Mouse (Mus musculus): ENCODE measurements around the gene Kcnn4.

Kcnn4 gene

DNA sequence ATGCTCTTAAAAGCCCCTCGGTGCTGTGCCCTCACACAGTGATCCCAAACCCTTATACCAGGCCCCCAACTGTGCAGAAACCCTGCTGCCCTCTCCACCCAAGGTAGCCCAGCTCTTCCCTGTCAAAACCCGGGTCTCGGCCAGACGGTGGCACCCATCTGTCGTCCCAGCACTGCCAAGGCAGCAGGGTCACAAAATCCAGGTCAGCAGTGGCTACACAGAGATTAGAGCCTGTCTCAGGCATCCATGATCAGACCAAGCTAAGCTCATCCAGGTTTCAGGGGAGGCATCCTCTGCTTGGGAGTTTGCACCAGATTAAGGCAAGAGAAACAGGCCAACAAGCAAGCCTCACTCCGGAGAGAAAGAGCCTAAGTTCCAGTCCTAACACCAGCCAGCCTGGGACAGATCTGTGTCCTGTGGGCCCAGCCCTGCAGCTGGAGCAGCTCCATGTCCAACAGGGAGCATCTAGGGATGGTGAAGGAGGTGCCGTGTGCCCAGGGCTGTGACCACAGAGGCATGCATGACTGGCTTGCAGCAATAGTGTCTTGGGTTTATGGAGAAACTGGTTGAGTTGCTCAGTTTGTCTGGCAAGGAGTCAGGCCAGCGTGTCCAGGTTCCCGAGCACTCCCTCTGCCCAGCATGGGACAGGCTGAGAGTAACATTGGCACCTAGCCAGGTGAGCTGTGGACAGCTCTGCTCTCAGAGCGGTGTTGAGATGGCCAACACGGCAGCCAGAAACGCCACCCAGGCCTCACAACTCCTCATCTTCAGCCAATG lies 54.1 kb downstream of the Kcnn4 start:
- peak in 1 of 2 experiments; percentile 31 for DNase-seq (ENCODE audit: low spot score in 2 of 2)

DNA sequence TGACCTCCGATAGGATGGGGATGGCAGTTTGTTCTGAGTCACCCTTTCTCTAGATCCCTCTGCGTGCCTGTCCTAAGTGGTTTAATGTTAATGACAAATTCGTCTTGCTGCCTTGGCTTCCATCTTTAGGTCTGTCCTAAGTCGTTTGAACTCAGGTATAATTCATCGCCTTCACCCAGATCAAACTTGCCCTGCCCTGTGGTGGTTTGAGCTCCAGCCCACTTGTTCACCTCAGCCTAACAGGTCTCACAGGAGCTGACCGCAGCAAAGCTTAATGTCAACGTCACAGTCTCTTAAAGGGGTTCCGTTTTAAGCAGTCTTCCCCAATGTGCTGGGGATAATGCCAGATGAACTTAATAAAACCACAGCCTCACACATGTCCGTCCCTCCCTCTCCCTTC lies 55.9 kb downstream of the Kcnn4 start:
- no peak for DNase-seq (ENCODE audit: low spot score in 2 of 2)

DNA sequence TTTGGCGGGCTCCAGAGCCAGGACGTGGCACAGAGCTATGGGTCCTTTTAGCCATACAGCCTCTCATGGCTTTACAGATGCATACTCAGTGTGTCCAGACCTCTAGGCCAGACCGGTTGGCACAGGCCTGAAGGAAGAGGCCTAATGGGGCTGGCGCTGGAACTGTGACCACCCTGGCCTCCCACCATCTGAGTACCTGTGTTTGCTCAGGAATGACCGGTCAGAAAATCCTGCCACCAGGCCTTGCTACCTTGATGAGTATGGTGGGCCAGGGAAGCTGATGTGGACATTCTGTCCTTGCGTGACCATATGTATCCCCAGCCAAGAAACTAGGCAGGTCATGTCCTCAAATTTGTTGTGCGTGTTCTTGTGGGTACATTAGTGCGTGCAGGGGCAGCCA lies 57.1 kb downstream of the Kcnn4 start:
- DNase-seq (ENCODE audit: low spot score in 2 of 2) = no peak

DNA sequence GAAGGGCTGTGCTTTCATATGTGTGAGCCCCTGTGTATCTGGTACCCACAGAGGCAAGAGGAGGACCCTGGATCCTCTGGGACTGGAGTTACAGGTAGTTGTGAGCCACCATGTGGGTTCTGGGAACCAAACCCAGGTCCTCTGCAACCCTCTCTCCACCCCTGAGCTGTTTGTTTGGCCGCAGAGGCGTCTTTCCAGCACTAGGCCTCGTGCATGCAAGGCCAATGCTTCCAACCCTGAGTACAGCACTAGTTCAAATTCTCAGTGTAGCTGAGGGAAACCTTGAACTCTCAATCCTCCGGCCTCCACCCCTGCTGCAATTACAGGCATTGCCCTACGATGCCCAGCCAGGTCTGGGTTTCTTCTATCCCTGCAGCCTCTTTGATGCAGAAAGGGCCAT lies 58.7 kb downstream of the Kcnn4 start:
- DNase-seq (ENCODE audit: low spot score in 2 of 2) = no peak

DNA sequence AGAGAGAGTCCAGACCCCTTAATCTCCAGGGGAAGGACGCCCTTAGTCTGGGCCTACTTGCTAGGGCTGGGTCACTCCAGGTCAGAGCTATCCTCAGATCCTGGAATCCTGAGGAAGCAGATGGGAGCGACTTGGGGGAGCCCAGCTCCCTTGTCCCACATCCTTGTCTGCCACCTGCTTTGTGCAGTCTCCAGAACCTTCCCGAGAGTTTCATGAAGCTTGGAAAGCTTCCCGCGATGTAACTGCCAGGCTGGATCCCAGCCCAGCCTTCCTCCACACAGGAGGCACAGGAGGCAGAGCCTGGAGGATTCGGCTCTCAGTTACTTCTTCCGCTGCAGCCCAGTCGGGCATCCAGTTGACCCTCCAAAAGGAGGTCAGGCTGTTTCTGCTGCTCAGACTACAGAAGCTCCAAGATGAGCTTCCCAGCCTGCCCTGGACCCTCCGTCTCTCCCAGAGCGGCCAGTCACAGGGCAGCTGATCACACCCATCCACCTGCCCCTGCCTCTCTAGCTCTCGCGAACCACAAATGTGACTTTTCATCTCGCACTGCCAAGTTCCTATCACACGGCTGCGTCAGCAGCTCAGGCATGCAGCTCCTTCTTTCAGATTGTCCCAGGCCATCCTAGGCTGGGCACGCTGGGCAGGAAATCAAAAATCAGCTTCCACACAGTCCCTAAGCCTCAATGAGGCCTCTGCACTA lies 59.5 kb downstream of the Kcnn4 start:
- no peak for DNase-seq (ENCODE audit: low spot score in 2 of 2)

DNA sequence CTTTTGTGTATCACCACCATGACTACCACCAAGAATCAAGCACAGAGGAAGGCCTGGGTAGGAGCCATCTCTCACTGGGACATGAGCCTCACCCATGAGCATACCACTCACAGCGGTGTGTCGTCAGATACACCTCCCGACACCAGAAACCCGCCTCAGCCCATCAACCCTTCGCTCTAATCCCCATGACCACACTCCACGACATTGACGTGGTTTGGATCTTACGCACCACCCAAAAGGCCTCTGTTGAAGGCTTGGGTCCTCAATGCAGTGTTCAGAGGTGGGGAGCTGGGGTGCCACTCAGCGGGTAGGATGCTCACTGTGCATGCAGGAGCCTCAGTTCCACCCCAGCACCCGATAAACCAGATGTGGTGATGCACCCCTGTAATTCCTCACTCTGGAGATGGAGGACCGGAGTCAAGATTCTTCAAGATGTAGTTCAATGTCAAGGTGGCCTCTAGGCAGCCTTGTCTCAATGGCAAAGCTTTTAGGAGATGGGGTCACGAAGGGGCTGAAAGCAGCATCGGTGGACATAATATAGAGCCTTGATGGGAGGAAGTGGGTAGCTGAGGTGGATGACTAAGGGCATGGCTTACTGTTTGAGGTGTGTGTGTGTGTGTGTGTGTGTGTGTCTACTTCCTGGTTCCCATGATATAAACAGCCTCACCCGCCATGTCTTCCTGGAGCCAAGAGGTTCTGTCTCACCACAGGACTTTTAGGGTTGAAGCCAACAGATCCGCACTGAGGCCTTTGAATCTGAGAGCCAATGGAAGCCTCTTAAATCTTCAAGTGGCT lies 60.7 kb downstream of the Kcnn4 start:
- no peak for DNase-seq (ENCODE audit: low spot score in 2 of 2)

DNA sequence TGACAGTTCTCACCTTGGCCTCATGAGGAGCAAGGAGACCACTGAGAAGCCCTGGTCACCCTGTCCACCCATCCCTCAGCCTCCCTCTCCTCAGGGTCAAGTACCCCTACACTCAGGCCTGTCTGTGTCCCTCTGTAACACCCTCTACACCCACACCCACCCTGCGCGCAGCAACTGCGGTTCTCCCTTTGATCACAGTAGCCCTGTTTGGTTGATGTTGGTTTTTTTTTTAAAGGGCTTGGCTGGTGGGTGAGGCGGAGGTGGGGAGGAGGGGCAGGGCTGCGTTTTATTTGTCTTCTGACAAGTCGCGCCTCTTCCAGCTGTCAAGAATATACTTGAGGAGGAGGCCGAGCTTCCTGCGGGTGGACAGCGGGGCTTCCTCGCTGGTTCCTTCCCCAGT lies 61.6 kb downstream of the Kcnn4 start:
- DNase-seq (ENCODE audit: low spot score in 2 of 2) = no peak

DNA sequence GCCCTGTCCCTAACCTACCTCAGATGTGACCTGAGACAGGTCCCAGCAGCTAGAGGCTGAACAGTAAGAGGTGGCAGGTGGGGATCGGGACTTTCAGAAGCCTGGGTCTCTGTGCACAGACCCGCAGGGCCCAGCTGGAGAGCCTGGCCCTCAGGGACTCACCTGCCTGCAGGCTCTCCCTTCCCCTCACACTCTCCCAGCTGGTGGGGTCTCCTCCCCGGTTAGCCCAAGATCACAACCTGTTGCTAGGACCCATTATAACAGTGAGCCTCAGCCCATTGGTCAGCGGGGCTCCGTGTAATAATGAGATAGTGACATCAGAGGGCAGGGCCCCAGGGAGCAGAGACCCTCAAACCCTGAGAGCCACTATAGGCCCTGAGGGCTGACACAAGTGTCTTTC lies 65.2 kb downstream of the Kcnn4 start:
- DNase-seq (ENCODE audit: low spot score in 2 of 2) = no peak
